Mouse (Mus musculus) heart, adult 2 months (tissue): Measurements from ENCODE around the gene Plxdc1.

Experiments used
- CTCF ChIP-seq: fragments of 200-600 bp; IDR thresholded peaks from 2 replicates; pipeline ENCODE4 v1.8.1; 2022; ENCODE audit warnings: antibody characterized with exemption, mild to moderate bottlenecking, moderate library complexity
- POLR2A ChIP-seq: fragments of 200-500 bp; IDR thresholded peaks from 2 replicates; pipeline ENCODE4 v1.6.1; 2011; ENCODE audit warnings: mild to moderate bottlenecking, low read depth, low read length, control low read depth; ENCODE audit not compliant: insufficient read depth

DNA sequence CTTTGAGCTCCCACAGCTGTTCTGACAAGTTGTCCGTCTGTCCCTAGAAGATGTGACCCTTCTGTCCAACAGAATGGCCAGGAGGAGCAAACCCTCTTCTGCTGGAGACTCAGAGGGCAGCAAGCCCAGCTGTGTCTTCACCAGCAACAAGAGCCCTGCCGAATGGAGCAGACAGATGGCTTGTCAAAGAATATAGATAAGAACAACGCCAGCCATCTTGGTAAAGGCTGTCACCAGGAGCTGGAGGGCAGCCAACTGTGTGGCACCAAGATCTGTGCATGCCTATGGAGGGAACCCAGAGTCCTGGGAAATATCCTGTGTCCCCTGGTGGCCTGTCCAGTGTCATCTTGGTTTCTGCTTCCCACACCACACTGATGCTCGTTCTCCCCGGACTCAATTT lies 78.3 kb downstream of the Plxdc1 start:
- TF ChIP-seq POLR2A (no peak), CTCF (no peak)
